Mouse (Mus musculus) lung, embryonic 16.5 days (tissue): ENCODE results near the gene Cables2. TPM values are rescaled to one million over a fixed set of nuclear protein-coding genes. Genes with fewer than 3 reads are reported as not detected.
A peak's percentile ranks its signal among the peaks of the same experiment; 100 is the strongest.

Experiments
- ATAC-seq: fragments of 200-750 bp; cut with Nextera tagmentation; 2 replicates; pipeline ENCODE4 v1.8.0; 2017; ENCODE audit warnings: low read depth, mild to moderate bottlenecking, moderate library complexity
- H3K27ac ChIP-seq: fragments of 300-500 bp; sonication (generic); 2 replicates; pipeline ENCODE4 v1.5.1; 2014; ENCODE audit warnings: mild to moderate bottlenecking, control low read depth, low read length
- H3K27me3 ChIP-seq: fragments of 300-500 bp; sonication (generic); 2 replicates; pipeline ENCODE4 v1.6.1; 2014; ENCODE audit warnings: low read depth, low read length, mixed read lengths; ENCODE audit not compliant: control insufficient read depth, insufficient read depth
- H3K36me3 ChIP-seq: fragments of 300-500 bp; sonication (generic); 2 replicates; pipeline ENCODE4 v1.6.1; 2014; ENCODE audit warnings: low read length; ENCODE audit not compliant: control insufficient read depth, insufficient read depth
- H3K4me1 ChIP-seq: fragments of 300-500 bp; sonication (generic); replicated peaks from 2 replicates; pipeline ENCODE4 v1.6.1; 2014; ENCODE audit warnings: low read length, mixed read lengths; ENCODE audit not compliant: control insufficient read depth, insufficient read depth
- H3K4me2 ChIP-seq: fragments of 300-500 bp; sonication (generic); 2 replicates; pipeline ENCODE4 v1.6.1; 2014; ENCODE audit warnings: low read depth, low read length, control low read depth
- H3K4me3 ChIP-seq: fragments of 300-500 bp; sonication (generic); 2 replicates; pipeline ENCODE4 v1.5.1; 2014; ENCODE audit warnings: mild to moderate bottlenecking, low read length, control low read depth
- H3K9ac ChIP-seq: fragments of 300-500 bp; sonication (generic); 2 replicates; pipeline ENCODE4 v1.6.1; 2014; ENCODE audit warnings: low read length, control low read depth
- H3K9me3 ChIP-seq: fragments of 300-500 bp; sonication (generic); 2 replicates; pipeline ENCODE4 v1.6.1; 2016; ENCODE audit warnings: low read length; ENCODE audit not compliant: control insufficient read depth
- WGBS: fragments of 180-500 bp; shearing (Covaris S2); extraction: QIAGEN DNeasy Blood & Tissue Kit; methylation state at CpG from one replicate; pipeline ENCODE4 v1.1.7; 2014; 5-methylcytosine and 5-hydroxymethylcytosine counted together
- polyA plus RNA-seq: library from polyadenylated mRNA; unstranded; fragments of >200 nt; fragmentation: Nextera tagmentation; extraction: Ambion mirVana; gene quantifications from 2 replicates; pipeline ENCODE4 v1.2.1, GENCODE M21; 2015

The Cables2 gene
- polyA plus RNA-seq, 1 experiment from 2014 or later = 8.4 TPM

- Histone ChIP-seq H3K4me1 (peaks cover 52% of the 10 kb centered on the region), H3K27ac (peak within 1 kb of the TSS; percentile 86), H3K4me2 (peak within 1 kb of the TSS; percentile 73), H3K4me3 (peak within 1 kb of the TSS; percentile 77), H3K9ac (peak within 1 kb of the TSS; percentile 82), H3K27me3 (peaks cover 5% of the 10 kb centered on the region; the same call in 1 of the 2 replicates), H3K36me3 (no peaks in the 10 kb centered on the region), H3K9me3 (no peaks in the 10 kb centered on the region)
- peak; percentile 74 for ATAC-seq
- under 1% methylated on average over 33 of the region's 37 CpGs for whole genome bisulfite sequencing
Measured at GRCm38 (mm10) chr2:180225762-180226378, 47.4 kb downstream of the Cables2 start, which contains the start of gene Lama5. Lama5 (minus strand) TSS chr2:180225859.

DNA sequence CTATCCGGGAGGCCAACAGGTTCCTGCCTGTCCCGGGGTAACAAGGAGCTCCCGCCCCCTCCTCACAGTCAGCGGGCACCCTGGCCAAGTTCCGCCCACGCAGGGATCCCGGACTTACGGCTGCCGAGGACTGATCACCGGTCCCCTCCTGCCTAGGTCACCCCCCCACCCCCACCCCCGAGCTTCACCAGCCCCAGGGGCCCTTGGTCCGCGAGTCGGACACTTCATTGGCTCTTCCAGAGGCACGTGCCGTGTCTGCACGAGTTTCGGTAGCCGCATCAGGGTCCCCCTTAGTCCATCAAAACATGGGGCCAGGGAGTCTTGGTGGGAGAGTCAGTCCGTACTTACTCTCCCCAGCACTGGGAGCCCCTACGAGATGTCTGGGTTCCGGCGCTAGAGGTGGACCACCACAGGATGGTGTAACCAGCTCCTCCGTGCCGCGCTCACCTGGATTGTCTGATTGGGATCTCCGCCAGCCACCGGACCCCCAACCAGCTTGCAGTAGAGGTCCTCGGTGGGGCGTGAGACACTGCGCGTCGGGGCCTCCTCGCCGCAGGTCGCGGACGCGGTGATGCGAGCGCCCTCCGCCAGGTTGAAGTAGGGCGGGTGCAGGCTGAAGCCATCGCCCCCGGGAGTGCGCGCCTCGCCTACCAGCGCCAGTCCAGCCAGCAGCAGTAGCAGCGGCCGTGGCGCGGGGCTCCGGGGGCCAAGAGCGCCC, 48.1 kb downstream of the Cables2 start:
- peak overlapping the region; percentile 82 for H3K9ac ChIP-seq
- H3K4me3 ChIP-seq = peak overlapping the region; percentile 77
- ATAC-seq = peak; percentile 1
- no peaks in the 10 kb centered on the region for H3K36me3 ChIP-seq
- H3K27ac ChIP-seq = peak overlapping the region; percentile 86
- WGBS = 0% methylated on average over 52 of the region's 55 CpGs
- H3K9me3 ChIP-seq = no peaks in the 10 kb centered on the region
- peaks cover 5% of the 10 kb centered on the region; the same call in 1 of the 2 replicates for H3K27me3 ChIP-seq
- peaks cover 47% of the 10 kb centered on the region for H3K4me1 ChIP-seq
- H3K4me2 ChIP-seq = peak overlapping the region; percentile 73

DNA sequence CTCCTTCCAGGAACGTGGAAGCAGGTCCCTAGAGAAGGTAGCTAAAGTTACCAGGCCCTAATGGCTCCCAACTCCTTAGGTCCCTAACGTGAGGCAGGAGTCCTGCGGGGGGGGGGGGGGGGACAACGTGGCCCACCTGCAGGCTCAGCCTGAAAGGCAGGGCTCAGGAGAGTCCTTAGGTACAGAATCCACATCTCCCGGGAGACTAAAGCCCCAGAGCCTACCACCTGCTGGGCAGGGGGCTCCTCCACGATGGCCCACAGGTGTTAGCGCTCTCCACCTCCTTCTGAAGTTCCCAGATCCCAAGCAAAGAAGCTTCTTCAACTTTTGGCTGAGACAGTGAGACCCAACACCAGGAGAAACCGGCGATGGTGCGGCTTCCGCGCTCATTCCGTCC, 48.7 kb downstream of the Cables2 start:
- no peak for ATAC-seq
- H3K4me3 ChIP-seq = peak overlapping the region; percentile 77
- peak overlapping the region; percentile 86 for H3K27ac ChIP-seq
- H3K4me2 ChIP-seq = peak overlapping the region; percentile 73
- 2% methylated on average over 13 of the region's 13 CpGs for WGBS
- H3K27me3 ChIP-seq = peaks cover 5% of the 10 kb centered on the region; the same call in 1 of the 2 replicates
- no peaks in the 10 kb centered on the region for H3K36me3 ChIP-seq
- H3K9ac ChIP-seq = peak overlapping the region; percentile 82
- H3K4me1 ChIP-seq = peaks cover 50% of the 10 kb centered on the region
- no peaks in the 10 kb centered on the region for H3K9me3 ChIP-seq

DNA sequence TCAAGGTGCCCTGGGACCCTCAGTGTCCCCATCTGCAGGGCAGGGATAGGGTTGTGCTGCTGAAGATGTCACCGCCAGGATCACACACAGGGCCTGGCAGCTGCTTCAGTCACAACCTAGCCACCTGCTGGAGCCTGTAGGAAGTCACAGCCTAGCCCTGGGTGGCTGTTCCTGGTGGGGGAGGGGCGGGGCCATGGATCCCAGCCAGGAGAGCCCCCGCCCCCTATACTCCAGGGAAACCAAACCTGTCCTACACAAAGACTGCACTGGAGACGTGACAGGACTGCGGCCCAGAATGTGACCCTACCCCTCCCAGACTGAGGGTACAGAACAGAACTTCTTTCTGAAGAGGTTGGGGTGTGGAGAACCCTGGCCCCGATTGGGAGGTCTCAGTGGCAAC, 51.0 kb downstream of the Cables2 start:
- Histone ChIP-seq H3K4me2 (peak overlapping the region; percentile 73), H3K27me3 (peaks cover 5% of the 10 kb centered on the region; the same call in 1 of the 2 replicates), H3K9ac (peak overlapping the region; percentile 51; the same call in 1 of the 2 replicates), H3K9me3 (no peaks in the 10 kb centered on the region), H3K4me1 (peaks cover 59% of the 10 kb centered on the region), H3K36me3 (no peaks in the 10 kb centered on the region), H3K4me3 (peak overlapping the region; percentile 23), H3K27ac (peak overlapping the region; percentile 86)
- ATAC-seq = peak; percentile 78
- WGBS = 9% methylated on average over 6 of the region's 6 CpGs

DNA sequence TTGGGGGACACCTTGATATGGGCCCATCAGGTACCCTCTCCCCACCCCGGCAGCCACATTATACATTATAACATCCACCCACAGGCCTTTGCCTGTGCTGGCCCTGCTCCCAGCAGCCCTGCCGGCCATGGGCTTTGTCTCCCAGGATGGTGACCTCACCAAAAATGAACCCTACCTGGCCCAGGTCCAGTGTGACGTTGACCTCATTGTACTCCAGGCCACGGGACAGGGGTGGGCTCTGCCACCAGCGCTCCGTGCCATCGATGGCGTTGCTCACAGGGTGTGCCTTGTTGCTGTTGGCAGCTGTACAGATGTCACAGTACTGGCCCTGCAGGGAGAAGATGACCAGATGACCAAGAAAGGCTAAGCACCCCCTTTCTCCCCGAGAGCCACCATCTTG, 52.2 kb downstream of the Cables2 start:
- WGBS = 77% methylated on average over 9 of the region's 9 CpGs
- no peak for ATAC-seq
- Histone ChIP-seq H3K4me1 (peaks cover 65% of the 10 kb centered on the region), H3K9ac (0 out of 2 replicates have a peak overlapping the region, but pooled peaks have one; percentile 8), H3K27ac (peak overlapping the region; percentile 75), H3K4me2 (no peak overlapping the region), H3K4me3 (no peak overlapping the region), H3K9me3 (no peaks in the 10 kb centered on the region), H3K27me3 (peaks cover 5% of the 10 kb centered on the region; the same call in 1 of the 2 replicates), H3K36me3 (no peaks in the 10 kb centered on the region)

DNA sequence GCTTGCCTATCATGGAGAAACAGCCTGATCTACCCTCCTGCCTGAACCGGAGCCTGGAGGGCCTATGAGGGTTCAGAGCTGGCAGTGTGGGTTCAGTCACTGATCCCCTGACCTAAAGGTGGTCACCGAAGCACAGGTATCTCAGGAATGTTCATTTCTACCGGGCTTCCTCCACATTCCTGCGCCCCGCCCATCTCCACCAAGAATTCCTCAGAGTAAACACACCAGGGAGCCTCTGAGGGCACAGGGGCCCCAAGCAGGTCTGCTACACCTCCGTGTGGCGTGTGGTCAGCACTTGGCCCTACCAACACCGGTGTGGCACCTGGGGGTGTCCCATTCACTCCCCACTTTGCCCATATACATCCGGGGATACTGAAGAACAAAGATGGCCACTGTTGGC, 53.1 kb downstream of the Cables2 start:
- peak overlapping the region; percentile 31; the same call in 1 of the 2 replicates for H3K9ac ChIP-seq
- no peak overlapping the region; the same call in 1 of the 2 replicates for H3K4me3 ChIP-seq
- no peaks in the 10 kb centered on the region for H3K36me3 ChIP-seq
- H3K4me2 ChIP-seq = 0 out of 2 replicates have a peak overlapping the region, but pooled peaks have one; percentile 13
- H3K27ac ChIP-seq = peak overlapping the region; percentile 75
- no peaks in the 10 kb centered on the region for H3K9me3 ChIP-seq
- H3K27me3 ChIP-seq = peaks cover 2% of the 10 kb centered on the region; the same call in 1 of the 2 replicates
- WGBS = 41% methylated on average over 9 of the region's 9 CpGs
- ATAC-seq = peak; percentile 29
- peaks cover 70% of the 10 kb centered on the region for H3K4me1 ChIP-seq

- no peak overlapping the region for H3K4me3 ChIP-seq
- no peak overlapping the region for H3K4me2 ChIP-seq
- peaks cover 78% of the 10 kb centered on the region for H3K4me1 ChIP-seq
- H3K36me3 ChIP-seq = no peaks in the 10 kb centered on the region
- no peak for ATAC-seq
- 61% methylated on average over 15 of the region's 15 CpGs for WGBS
- H3K27me3 ChIP-seq = peaks cover 2% of the 10 kb centered on the region; the same call in 1 of the 2 replicates
- peak overlapping the region; percentile 75 for H3K27ac ChIP-seq
- H3K9ac ChIP-seq = peak overlapping the region; percentile 31
- H3K9me3 ChIP-seq = no peaks in the 10 kb centered on the region
Measured at GRCm38 (mm10) chr2:180219145-180219943, 54.0 kb downstream of the Cables2 start.

DNA sequence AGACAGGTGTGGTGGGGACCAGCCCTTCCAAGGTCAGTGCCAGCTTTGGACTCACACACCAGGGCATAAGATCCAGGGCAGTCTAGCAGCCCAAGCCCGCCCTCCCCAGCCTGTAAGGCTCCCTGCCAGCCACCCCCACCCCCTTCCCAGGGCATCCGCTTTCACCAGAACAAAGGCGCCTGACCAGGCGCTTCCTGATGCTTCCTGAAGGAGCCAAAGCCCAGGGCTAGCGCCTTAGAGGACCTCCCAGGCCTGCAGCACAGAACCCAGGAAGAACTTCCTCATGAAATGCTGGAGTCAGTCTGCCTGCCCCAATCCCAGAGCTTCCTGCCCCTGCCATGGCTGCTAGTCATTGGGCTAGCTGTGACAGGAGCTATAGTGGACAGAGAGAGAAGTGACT, 54.6 kb downstream of the Cables2 start:
- Histone ChIP-seq H3K9me3 (no peaks in the 10 kb centered on the region), H3K4me3 (no peak overlapping the region), H3K36me3 (no peaks in the 10 kb centered on the region), H3K4me2 (no peak overlapping the region), H3K27me3 (no peaks in the 10 kb centered on the region), H3K9ac (peak overlapping the region; percentile 20), H3K27ac (peak overlapping the region; percentile 75), H3K4me1 (peaks cover 83% of the 10 kb centered on the region)
- ATAC-seq = peak; percentile 26
- 8% methylated on average over 5 of the region's 5 CpGs for WGBS
